Mouse (Mus musculus) right cerebral cortex, postnatal 36 days (tissue): ENCODE results near the gene Hunk.

ENCODE experiments used
- DNase-seq, 2 experiments: peaks; one replicate each; pipeline ENCODE4 v3.0.0; 2022; ENCODE audit warnings: low spot score in 2 of 2, mixed read lengths in 1 of 2

The Hunk gene

DNA sequence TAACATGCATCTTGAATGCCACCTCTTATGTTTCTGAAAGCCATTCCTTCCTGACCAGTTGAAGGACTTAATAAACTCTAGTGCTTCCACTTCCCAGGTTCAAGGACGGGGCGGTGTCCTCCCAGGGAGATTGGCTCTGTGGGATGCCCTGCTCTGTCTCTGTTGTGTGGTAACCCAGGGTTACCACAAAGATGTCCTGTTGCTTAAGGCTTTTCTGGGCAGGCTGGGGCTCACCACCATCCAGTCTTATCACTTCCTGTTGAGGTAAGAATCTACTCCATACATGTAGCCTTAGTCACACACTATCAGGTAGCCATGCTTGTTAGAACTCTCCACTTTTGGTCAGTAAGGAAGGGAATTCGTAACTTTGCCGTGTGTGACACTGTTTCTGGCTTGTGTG, 49.4 kb downstream of the Hunk start:
- no peak for DNase-seq

DNA sequence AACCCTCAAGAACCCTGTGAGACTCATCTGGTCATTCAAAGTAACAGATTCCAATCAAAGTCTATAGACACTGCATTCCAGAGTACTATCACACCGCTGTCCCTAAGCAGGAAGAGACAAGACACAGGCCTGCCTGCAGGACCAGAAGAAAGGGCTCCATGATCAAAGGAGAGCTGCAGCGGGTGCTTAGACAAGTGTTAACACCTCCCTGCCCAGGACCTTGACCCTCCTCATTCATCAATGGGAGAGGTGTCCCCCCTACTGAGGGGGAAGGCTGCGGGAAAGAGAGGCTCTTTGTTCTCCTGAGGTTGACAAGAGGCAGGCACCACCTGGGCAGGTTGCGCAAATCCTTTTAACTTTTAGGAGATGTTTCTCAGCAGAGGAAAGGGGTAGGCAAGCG, 51.5 kb downstream of the Hunk start:
- no peak for DNase-seq

- DNase-seq: no peak
Measured at GRCm38 (mm10) chr16:90439493-90439892, 53.7 kb downstream of the Hunk start.

DNA sequence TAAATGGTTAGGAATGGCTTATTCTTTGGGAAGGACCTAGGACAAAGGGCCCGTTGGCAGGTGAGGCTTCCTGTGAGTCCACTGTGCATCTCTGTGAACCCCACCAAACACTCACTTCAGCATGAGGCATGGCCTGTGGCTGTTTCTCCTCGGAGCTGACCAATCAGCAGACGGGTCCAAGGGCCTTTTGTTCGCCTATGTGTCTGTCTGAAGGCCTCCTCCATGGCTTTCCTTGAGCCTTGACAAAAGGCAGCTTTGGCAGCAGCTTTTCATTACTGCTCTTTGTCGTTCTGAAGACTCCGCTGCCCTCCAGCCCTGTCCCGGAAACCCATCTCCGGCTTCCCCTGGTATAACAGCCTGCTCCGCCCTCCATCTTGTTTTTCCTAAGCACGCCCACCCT, 54.8 kb downstream of the Hunk start:
- no peak for DNase-seq

DNA sequence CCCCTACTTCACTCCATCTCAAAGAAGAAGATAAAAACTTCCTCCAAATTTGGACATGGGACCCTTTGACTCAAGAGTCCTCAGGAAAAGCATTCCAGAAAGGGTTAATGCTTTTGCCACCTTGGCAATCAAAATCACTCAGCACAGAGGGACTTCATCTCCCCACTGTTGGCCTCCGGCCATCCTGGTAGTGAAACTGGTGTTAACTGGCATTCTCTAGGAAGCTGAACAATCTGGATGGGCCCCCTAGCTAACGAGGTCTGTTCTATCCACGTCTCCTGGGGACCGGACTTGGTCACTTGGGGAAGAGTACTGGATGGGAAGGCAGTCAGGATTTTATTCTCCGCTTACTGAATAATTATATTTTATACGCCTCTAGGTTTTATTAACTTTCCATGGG, 57.2 kb downstream of the Hunk start:
- no peak for DNase-seq

GRCm38 (mm10) chr16:90453197-90453596, 67.4 kb downstream of the Hunk start:
- peak; percentile 7 to 14 for DNase-seq

DNA sequence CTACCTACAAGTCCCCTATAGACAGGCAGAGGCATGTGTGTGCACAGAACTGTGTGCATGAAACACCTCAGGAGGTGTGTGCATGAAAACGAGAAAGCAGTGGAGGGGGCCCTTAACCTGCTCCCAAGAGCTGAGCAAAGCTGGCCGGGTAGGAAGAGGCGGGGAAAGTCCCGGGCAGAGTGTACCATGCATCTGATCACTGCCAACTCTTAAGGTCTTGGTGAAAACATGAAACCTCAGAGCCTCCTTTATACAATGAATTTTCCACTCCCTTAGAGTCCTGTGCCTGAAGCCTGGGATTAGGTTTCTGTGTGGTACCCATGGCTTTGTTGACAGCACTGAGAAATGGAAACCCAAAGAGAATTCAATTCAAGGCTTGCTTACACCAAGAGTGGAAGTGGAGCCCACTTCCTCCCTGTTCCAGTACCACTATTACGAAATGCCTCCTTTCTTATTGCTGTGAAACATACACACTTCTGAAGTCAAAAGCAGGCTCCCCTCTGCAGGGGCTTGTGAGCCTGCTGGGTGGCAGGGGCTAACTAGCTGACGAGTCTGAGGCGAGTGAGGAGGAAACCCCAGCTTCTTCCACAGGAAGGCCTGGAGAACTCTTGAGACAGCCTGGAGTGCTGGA, 70.8 kb downstream of the Hunk start:
- DNase-seq: no peak

DNA sequence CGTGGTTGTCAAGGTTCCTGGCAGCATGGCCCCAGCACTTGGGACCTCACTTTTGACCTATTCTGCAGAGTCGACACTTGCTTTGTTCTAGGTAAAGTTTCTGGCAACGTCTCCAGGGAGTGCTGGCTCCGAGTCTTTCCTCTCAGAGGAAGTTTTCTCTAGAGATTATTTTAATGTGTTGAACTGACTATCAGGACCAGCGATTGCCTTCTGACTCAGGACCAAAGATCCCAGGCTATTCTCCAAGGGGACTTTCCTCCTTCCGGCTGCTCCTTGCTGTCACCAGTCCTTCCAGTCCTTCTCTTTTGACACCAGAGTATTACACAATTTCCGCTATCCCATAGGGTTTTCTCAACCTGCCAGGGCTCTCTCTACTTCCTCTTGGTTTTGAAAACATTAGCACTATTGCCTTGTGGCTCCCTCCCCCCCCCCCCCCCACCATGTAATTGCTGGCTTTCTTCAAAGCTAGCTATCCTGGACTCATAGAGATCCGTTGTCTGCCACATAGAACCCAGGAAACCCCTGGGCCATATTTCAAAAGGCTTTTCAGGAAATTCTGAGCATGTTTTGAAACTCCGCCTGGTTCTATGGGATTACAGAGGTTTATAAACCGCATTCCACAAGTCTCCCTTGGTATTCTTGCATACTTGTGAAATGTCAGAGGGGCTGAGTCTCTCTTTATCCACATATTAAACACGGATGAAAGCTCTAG, 73.2 kb downstream of the Hunk start:
- no peak for DNase-seq

DNA sequence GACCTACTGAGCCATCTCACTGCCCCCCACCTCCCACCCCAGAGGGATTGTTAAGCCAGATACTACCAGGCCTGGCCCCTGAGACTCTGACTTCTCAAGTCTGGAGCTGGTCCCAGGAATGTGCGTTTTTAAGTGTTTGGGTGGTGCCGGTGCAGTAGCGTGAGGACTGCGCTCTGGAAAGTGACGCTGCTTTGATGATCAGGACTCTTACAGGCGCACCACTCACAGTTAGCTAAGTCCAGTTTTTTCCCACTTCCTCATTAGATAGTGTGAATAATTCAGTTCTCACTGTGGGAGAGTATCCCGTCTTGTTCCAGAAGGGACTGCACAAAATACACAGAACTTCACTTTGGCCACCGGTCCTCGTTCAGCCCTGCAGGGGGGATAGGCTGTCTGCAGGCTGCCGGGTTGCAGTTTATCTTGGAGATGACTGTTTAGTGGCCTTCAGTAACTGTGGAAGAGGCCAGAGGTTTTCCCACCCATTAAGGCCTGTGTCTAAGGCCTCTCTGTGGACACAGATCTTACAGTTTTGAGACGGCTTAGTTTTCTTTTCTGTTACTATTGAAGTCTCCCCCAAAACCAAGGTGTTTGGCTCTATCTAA, 75.6 kb downstream of the Hunk start:
- DNase-seq: no peak

DNA sequence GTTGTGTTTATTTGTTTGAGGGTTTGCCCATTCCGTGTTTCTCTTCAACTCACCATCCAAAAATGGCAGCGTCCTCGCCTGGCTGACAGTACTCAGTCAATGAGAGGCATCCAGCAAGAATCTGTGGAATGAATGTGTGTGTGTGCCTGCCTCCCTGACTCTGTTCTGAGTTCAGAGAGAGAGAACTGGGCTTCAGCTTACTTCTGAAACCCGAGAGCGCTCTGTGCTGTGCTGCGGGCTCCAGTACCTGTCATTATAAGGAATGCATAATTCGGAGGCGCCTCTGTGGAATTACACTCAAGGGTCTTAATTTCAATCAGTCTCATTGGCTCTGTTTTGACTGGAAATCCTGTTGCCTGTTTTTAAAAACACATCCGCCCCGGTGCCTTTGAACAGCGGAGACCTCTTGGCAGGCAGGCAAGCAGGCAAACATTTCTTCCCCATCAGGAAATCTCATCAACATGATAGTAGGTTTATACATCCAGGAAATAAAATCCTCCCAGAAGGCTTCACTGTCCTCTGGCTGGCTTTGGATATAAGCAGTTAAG, 77.0 kb downstream of the Hunk start:
- no peak for DNase-seq

DNA sequence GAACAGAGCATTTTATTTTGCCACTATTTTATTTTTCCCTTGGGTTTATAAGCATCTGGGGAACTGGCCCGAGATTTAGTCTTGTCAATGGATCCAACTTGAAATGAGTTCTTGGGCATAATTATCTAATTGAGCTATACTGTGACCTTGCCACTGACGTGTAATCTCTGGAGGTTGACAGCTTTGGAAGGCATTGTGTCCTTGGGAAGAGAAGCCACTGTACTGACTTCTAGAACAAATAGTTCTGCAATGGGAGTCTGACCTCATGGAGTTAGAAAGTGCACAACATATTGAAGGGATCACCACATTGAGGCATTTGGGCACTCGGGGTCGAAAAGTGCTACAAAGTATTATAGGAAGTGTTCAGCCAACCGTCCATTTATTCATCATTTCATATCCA, 79.3 kb downstream of the Hunk start:
- no peak for DNase-seq

- DNase-seq: no peak
Measured at GRCm38 (mm10) chr16:90468286-90468685, 82.5 kb downstream of the Hunk start.

- DNase-seq: no peak
Measured at GRCm38 (mm10) chr16:90475701-90476229, 90.0 kb downstream of the Hunk start.

DNA sequence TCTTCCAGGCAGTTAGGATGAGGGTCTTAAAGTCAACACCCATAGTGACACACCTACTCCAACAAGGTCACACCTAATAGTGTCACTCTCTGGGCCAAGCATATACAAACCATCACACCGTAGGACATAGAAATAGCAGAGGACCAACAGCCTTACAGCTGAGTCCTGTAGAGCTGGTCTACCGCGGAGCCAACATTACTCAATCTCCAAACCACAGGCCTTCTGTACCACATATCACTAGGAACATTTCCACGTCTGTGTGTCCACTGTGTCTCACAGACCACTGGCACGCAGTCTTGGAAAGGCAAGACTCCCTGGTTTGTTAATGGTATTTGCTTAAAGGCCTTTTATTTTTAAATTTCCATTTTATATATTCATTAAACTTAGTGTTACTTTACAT, 95.8 kb downstream of the Hunk start:
- no peak for DNase-seq

GRCm38 (mm10) chr16:90483341-90483740, 97.5 kb downstream of the Hunk start:
- no peak for DNase-seq

GRCm38 (mm10) chr16:90485125-90485524, 99.3 kb downstream of the Hunk start:
- no peak for DNase-seq

DNA sequence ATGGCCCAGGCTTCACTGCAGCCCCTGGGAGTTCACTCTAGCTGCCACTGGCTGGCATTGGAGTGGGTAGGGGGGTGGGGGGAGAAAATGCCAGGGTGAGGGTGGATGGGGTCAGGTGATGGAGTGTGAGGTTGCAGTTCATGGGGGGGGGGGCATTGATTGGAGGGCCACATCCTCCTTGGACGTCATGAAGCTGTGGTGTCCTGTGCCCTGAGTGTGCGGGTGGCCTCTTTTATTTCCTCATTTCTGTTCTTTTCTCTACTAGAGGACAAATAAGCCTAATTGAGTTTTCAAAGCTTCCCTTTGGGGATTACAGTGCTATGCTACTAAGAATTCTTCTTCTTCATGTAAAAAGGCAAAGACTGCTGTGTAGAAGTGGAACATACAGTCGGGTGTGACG, 99.8 kb downstream of the Hunk start:
- no peak for DNase-seq

DNA sequence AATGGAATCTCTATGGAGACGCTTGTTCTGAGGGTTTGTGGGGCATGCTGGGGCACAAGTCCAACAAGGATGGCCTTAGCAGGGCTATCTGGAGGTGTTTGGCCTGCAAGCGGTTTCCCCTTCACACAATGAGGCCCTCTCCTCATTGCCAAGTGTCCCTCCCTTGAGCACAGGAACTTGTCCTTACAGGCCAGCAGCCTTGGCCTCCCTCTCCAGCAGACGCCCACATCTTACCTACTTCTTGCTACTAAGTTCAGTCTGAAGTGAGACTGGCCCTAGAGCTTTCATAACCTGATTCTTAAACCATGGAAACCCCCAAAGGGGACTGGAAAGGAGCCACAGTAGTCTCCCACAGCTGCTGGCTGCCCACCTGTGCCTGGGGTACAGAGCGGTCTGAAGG, 104.3 kb downstream of the Hunk start:
- DNase-seq: no peak

DNA sequence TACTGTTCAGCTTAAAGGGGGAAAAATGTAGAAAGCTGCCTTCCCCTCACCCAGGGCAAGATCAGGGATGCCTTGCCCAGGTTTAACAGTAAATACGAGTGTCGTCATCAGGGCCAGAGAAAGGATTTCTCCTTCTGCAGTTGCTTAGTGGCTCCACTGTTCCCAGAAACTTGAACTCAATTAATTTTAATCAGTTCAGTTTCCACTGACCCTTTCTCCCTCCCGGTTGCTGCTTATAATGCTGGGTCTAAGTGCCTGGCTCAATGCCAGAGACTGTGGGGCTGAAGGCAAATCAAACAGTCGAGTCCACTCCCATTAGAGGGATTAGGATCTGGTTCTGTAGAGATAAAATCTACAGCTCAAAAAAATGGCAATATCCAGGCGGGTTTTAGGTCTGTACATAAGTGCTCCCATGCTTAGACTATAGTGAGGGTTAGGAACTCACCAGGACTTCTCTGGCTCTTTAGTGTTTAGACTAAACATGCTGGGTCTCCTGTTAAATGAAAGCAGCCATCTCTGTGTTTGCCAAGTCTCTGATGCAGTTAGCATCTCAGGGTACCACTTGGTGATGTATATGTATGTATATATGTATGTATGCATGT, 106.2 kb downstream of the Hunk start:
- no peak for DNase-seq

GRCm38 (mm10) chr16:90496930-90497329, 111.1 kb downstream of the Hunk start:
- DNase-seq: no peak

DNA sequence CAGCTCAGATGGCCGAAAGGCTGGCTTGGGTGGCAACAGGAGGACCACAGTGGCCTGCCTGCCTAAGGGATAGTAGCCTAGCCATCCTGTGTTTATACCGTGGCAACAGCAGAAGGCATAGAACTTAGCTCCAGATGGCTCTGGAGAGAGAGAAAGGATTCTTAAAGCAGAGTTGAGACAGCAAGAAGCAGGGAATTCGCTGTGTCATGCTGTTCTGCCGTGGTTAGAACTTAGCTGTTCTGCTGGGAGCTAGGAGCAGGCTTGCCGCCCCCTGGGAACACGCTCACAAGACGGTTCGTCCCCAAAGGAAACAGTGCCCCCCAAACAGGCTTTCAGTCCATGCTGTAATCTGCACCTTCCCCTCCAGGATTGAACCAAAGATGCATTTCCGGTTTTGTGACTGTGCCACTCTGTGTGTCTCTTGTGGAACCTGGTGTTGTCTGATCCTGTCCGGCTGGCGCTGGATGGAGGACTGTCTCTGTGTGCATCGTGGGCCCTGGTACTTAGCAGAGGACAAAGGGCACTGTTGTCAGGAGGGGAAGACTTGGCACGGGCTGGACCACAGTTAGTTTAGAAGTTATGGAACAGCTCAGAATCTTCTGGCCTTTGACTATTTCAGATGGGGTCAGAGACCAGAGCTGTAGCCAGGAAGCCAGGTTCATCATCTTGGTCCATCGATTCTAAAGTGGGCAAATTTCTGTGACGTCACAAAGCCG, 112.1 kb downstream of the Hunk start:
- peak in 1 of 2 experiments; percentile 22 for DNase-seq

- no peak for DNase-seq
Measured at GRCm38 (mm10) chr16:90500809-90501208, 115.0 kb downstream of the Hunk start.
